Mouse (Mus musculus) thymus, adult 2 months (tissue): Measurements from ENCODE around the gene Cfap298.

Experiments
- CTCF ChIP-seq: fragments of 200-500 bp; IDR thresholded peaks from 2 replicates; pipeline ENCODE4 v1.5.1; 2012; ENCODE audit warnings: mild to moderate bottlenecking, control low read depth, low read length, moderate library complexity, borderline replicate concordance; ENCODE audit not compliant: control insufficient read depth, poor library complexity, insufficient read depth; ENCODE audit errors: extremely low read depth
- POLR2A ChIP-seq: fragments of 200-500 bp; IDR thresholded peaks from 2 replicates; pipeline ENCODE4 v1.6.1; 2012; ENCODE audit warnings: mild to moderate bottlenecking, low read length, control low read depth, moderate library complexity; ENCODE audit not compliant: control insufficient read depth, poor library complexity, insufficient read depth; ENCODE audit errors: extremely low read depth

GRCm38 (mm10) chr16:90924606-90925370 is 10.1 kb downstream of the Cfap298 start:
- TF ChIP-seq POLR2A (no peak), CTCF (no peak)
